Mouse (Mus musculus): ENCODE data around the gene Cldn4. TPM values are rescaled to one million over a fixed set of nuclear protein-coding genes. Genes with fewer than 3 reads are reported as not detected.
"Not testable (repeated sequence)": the region's sequence is repeated elsewhere in the genome, so short reads cannot be mapped to it uniquely, and the experiment has no call there.

Cldn4 gene
- polyA plus RNA-seq, 1 experiment = not detected

GRCm38 (mm10) chr5:134936626-134937185 lies 10.0 kb downstream of the Cldn4 start:
- H3K36me3 ChIP-seq (ENCODE audit: control insufficient read depth) = peaks cover 26% of the 10 kb centered on the region
- H3K27me3 ChIP-seq (ENCODE audit: control insufficient read depth) = no peaks in the 10 kb centered on the region
- peaks cover 37% of the 10 kb centered on the region for H3K4me1 ChIP-seq (ENCODE audit: control insufficient read depth)
- H3K9me3 ChIP-seq (ENCODE audit: control insufficient read depth, low read length) = no peaks in the 10 kb centered on the region
- TF ChIP-seq TAL1 (IDR thresholded peaks at IDR 0.05; ENCODE audit: low read length) = no peak
- no peak for TF ChIP-seq GATA1 (IDR thresholded peaks at IDR 0.05; ENCODE audit: low read length)
- H3K4me3 ChIP-seq (replicated peaks) = no peak overlapping the region

DNA sequence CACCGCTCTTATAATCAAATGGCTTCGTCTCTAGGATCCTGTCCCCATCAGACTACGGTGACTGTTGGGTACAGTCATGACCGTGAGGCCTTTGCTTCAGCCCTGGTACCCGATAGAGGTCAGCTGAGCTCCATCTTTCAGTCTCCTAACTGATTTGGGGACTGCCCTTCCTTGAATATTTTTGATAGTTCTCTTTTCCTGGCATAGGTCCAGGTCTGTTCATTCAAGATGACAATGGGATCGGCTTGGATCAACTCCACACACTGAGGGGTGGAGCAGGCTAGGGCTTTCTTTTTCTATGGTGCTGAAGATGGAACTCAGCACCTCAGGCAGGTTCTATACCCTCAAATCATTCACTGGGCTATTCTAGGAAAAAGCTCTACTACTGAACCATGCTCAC lies 10.7 kb downstream of the Cldn4 start:
- Histone ChIP-seq H3K36me3 (ENCODE audit: control insufficient read depth) (peaks cover 26% of the 10 kb centered on the region), H3K4me1 (ENCODE audit: control insufficient read depth) (peaks cover 42% of the 10 kb centered on the region), H3K9me3 (ENCODE audit: control insufficient read depth, low read length) (no peaks in the 10 kb centered on the region), H3K4me3 (replicated peaks) (no peak overlapping the region), H3K27me3 (ENCODE audit: control insufficient read depth) (peaks cover 3% of the 10 kb centered on the region)
- TF ChIP-seq GATA1 (IDR thresholded peaks at IDR 0.05; ENCODE audit: low read length) = no peak
- TF ChIP-seq TAL1 (IDR thresholded peaks at IDR 0.05; ENCODE audit: low read length) = no peak

GRCm38 (mm10) chr5:134934666-134935065 lies 12.1 kb downstream of the Cldn4 start:
- Histone ChIP-seq H3K9me3 (ENCODE audit: control insufficient read depth, low read length) (no peaks in the 10 kb centered on the region), H3K36me3 (ENCODE audit: control insufficient read depth) (peaks cover 26% of the 10 kb centered on the region), H3K27me3 (ENCODE audit: control insufficient read depth) (peaks cover 13% of the 10 kb centered on the region), H3K4me1 (ENCODE audit: control insufficient read depth) (peaks cover 38% of the 10 kb centered on the region), H3K4me3 (replicated peaks) (no peak overlapping the region)
- no peak for TF ChIP-seq GATA1 (IDR thresholded peaks at IDR 0.05; ENCODE audit: low read length)
- no peak for TF ChIP-seq TAL1 (IDR thresholded peaks at IDR 0.05; ENCODE audit: low read length)

DNA sequence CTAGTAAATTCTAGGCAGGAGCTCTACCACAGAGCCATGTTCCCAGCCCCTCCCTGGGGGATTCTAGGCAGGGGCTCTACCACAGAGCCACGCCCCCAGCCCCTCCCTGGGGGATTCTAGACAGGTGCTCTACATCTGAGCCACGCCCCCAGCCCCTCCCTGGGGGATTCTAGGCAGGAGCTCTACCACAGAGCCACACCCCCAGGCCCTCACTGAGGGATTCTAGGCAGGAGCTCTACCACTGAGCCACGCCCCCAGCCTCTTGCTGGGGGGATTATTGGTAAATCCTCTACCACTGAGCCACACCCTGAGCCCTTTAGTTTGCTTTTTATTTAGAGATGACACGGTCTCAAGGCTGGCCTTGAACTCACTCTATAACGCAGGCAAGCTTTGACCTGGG lies 13.0 kb downstream of the Cldn4 start:
- H3K4me3 ChIP-seq (replicated peaks) = peak overlapping the region; percentile 66

GRCm38 (mm10) chr5:134933281-134933680 lies 13.5 kb downstream of the Cldn4 start:
- Histone ChIP-seq H3K4me3 (replicated peaks) (peak overlapping the region; percentile 66), H3K9me3 (ENCODE audit: control insufficient read depth, low read length) (no peaks in the 10 kb centered on the region), H3K4me1 (ENCODE audit: control insufficient read depth) (peaks cover 38% of the 10 kb centered on the region), H3K36me3 (ENCODE audit: control insufficient read depth) (peaks cover 26% of the 10 kb centered on the region), H3K27me3 (ENCODE audit: control insufficient read depth) (peaks cover 21% of the 10 kb centered on the region)
- TF ChIP-seq TAL1 (IDR thresholded peaks at IDR 0.05; ENCODE audit: low read length) (no peak), GATA1 (IDR thresholded peaks at IDR 0.05; ENCODE audit: low read length) (no peak)

More for the DNA sequence above, 13.0 kb downstream of the Cldn4 start:
- H3K9me3 ChIP-seq (ENCODE audit: control insufficient read depth, low read length) = not testable (repeated sequence)
- peaks cover 21% of the 10 kb centered on the region for H3K27me3 ChIP-seq (ENCODE audit: control insufficient read depth)
- H3K36me3 ChIP-seq (ENCODE audit: control insufficient read depth) = peaks cover 26% of the 10 kb centered on the region
- H3K4me1 ChIP-seq (ENCODE audit: control insufficient read depth) = peaks cover 38% of the 10 kb centered on the region

- Histone ChIP-seq H3K36me3 (ENCODE audit: control insufficient read depth) (peaks cover 26% of the 10 kb centered on the region), H3K27me3 (ENCODE audit: control insufficient read depth) (peaks cover 21% of the 10 kb centered on the region), H3K9me3 (ENCODE audit: control insufficient read depth, low read length) (no peaks in the 10 kb centered on the region), H3K4me3 (replicated peaks) (peak overlapping the region; percentile 66), H3K4me1 (ENCODE audit: control insufficient read depth) (peaks cover 38% of the 10 kb centered on the region)
- TF ChIP-seq TAL1 (IDR thresholded peaks at IDR 0.05; ENCODE audit: low read length) = no peak
- TF ChIP-seq GATA1 (IDR thresholded peaks at IDR 0.05; ENCODE audit: low read length) = no peak
Measured at GRCm38 (mm10) chr5:134932903-134933276, 13.8 kb downstream of the Cldn4 start.

- Histone ChIP-seq H3K36me3 (ENCODE audit: control insufficient read depth) (peaks cover 26% of the 10 kb centered on the region), H3K4me3 (replicated peaks) (peak within 1 kb of the TSS; percentile 66), H3K27me3 (ENCODE audit: control insufficient read depth) (peaks cover 21% of the 10 kb centered on the region), H3K9me3 (ENCODE audit: control insufficient read depth, low read length) (no peaks in the 10 kb centered on the region), H3K4me1 (ENCODE audit: control insufficient read depth) (peaks cover 38% of the 10 kb centered on the region)
- TF ChIP-seq GATA1 (IDR thresholded peaks at IDR 0.05; ENCODE audit: low read length) = no peak
- no peak for TF ChIP-seq TAL1 (IDR thresholded peaks at IDR 0.05; ENCODE audit: low read length)
Measured at GRCm38 (mm10) chr5:134932179-134932902, 14.4 kb downstream of the Cldn4 start, which contains the start of gene Mettl27. TSS of gene Mettl27 (plus strand) at chr5:134932368.

DNA sequence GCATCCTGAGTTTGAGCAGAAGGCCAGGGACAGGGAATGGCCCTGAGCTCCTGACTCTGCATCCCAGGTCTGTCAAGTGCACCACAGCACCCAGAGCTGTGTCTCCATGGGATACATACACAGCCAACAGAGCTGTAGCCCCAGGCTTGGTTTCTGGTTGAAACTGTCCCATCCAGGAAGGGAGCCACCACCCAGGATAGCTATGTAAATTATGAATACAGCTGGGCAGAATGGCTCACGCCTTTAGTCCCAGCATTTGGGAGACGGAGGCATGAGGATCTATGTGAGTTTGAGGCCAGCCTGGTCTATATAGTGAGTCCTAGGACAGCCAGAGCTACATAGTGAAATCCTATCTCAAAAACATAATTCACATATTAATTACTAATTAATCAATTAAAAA lies 16.7 kb downstream of the Cldn4 start:
- TF ChIP-seq GATA1 (IDR thresholded peaks at IDR 0.05; ENCODE audit: low read length) = no peak
- TF ChIP-seq TAL1 (IDR thresholded peaks at IDR 0.05; ENCODE audit: low read length) = no peak

DNA sequence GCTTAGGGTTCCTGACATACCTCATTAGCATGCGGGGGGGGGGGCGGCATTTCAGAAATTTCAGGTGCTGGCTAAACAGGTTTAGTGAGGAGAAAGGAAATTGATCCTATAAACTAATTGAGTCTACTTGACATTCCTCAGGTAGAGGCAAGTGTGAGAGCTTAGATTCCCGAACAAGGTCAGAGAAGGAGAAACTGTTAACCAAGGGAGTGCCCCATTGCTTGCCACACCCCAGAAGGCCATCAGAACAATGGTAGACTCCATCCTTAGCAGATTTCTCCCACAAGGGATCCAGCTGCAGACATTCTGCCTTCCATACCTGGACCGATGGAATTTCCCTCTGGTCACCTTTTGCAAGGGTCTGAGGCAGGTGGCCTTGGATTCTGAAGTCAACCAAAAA lies 20.0 kb downstream of the Cldn4 start:
- TF ChIP-seq TAL1 (IDR thresholded peaks at IDR 0.05; ENCODE audit: low read length) = no peak
- TF ChIP-seq GATA1 (IDR thresholded peaks at IDR 0.05; ENCODE audit: low read length) = no peak
- peaks cover 21% of the 10 kb centered on the region for H3K27me3 ChIP-seq (ENCODE audit: control insufficient read depth)

More for the DNA sequence above, 16.7 kb downstream of the Cldn4 start:
- peaks cover 17% of the 10 kb centered on the region for H3K36me3 ChIP-seq (ENCODE audit: control insufficient read depth)
- H3K4me3 ChIP-seq (replicated peaks) = no peak overlapping the region
- peaks cover 41% of the 10 kb centered on the region for H3K4me1 ChIP-seq (ENCODE audit: control insufficient read depth)
- no peaks in the 10 kb centered on the region for H3K9me3 ChIP-seq (ENCODE audit: control insufficient read depth, low read length)
- H3K27me3 ChIP-seq (ENCODE audit: control insufficient read depth) = peaks cover 21% of the 10 kb centered on the region

More for the DNA sequence above, 20.0 kb downstream of the Cldn4 start:
- Histone ChIP-seq H3K36me3 (ENCODE audit: control insufficient read depth) (no peaks in the 10 kb centered on the region), H3K4me1 (ENCODE audit: control insufficient read depth) (peaks cover 35% of the 10 kb centered on the region), H3K9me3 (ENCODE audit: control insufficient read depth, low read length) (no peaks in the 10 kb centered on the region), H3K4me3 (replicated peaks) (no peak overlapping the region)

All from erythroblast, embryonic 14.5 days (primary cell).